Mouse (Mus musculus) intestine, embryonic 16.5 days (tissue): ENCODE data around the gene Folr1. TPM values are rescaled to one million over a fixed set of nuclear protein-coding genes. Genes with fewer than 3 reads are reported as not detected.

ENCODE experiments used
- ATAC-seq: fragments of 200-750 bp; cut with Nextera tagmentation; 2 replicates; pipeline ENCODE4 v1.8.0; 2017; ENCODE audit warnings: moderate TSS enrichment, moderate library complexity
- H3K27ac ChIP-seq: fragments of 300-500 bp; sonication (generic); 2 replicates; pipeline ENCODE4 v1.5.1; 2014; ENCODE audit warnings: mild to moderate bottlenecking, low read length
- H3K27me3 ChIP-seq: fragments of 300-500 bp; sonication (generic); replicated peaks from 2 replicates; pipeline ENCODE4 v1.6.1; 2014; ENCODE audit warnings: low read length, control low read depth, mixed read lengths; ENCODE audit not compliant: control insufficient read depth, insufficient read depth
- H3K36me3 ChIP-seq: fragments of 300-500 bp; sonication (generic); 2 replicates; pipeline ENCODE4 v1.6.1; 2014; ENCODE audit warnings: low read length, control low read depth; ENCODE audit not compliant: control insufficient read depth, insufficient read depth
- H3K4me1 ChIP-seq: fragments of 300-500 bp; sonication (generic); 2 replicates; pipeline ENCODE4 v1.6.1; 2014; ENCODE audit warnings: low read length, control low read depth, mixed read lengths; ENCODE audit not compliant: control insufficient read depth, insufficient read depth
- H3K4me2 ChIP-seq: fragments of 300-500 bp; sonication (generic); 2 replicates; pipeline ENCODE4 v1.6.1; 2014; ENCODE audit warnings: low read depth, low read length, control low read depth
- H3K4me3 ChIP-seq: fragments of 300-500 bp; sonication (generic); 2 replicates; pipeline ENCODE4 v1.5.1; 2014; ENCODE audit warnings: mild to moderate bottlenecking, low read length
- H3K9ac ChIP-seq: fragments of 300-500 bp; sonication (generic); 2 replicates; pipeline ENCODE4 v1.6.1; 2014; ENCODE audit warnings: low read depth, low read length
- H3K9me3 ChIP-seq: fragments of 300-500 bp; sonication (generic); 2 replicates; pipeline ENCODE4 v1.6.1; 2016; ENCODE audit warnings: low read length, control low read depth; ENCODE audit not compliant: control insufficient read depth
- WGBS: fragments of 180-500 bp; shearing (Covaris S2); extraction: QIAGEN DNeasy Blood & Tissue Kit; methylation state at CpG from one replicate; pipeline ENCODE4 v1.1.7; 2014; 5-methylcytosine and 5-hydroxymethylcytosine counted together
- polyA plus RNA-seq: library from polyadenylated mRNA; unstranded; fragments of >200 nt; fragmentation: Nextera tagmentation; extraction: Ambion mirVana; gene quantifications from 2 replicates; pipeline ENCODE4 v1.2.1, GENCODE M21; 2015

Gene Folr1
- polyA plus RNA-seq, 1 experiment from 2014 or later: 201 TPM

DNA sequence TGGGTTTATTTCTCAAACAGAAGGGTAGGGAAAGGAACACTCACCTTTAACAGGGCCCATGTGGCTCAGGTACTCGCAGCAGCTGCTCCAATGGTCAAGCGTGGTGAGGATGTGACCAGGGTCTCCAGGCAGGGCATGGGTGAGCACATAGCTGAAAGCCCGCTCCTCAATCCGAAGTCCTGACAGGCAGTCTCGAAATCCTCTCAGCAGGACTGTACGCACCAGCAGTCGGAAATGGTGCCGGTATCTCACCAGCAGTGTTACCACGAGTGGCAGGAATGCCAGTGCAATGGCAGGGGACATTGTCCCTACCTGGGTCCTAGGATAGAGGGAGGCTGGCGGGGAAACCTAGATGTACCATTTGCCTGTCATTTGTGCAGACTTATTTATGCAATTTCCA, 31.4 kb upstream of the Folr1 start:
- no peaks in the 10 kb centered on the region for H3K9me3 ChIP-seq
- H3K4me3 ChIP-seq: no peak overlapping the region
- no peaks in the 10 kb centered on the region for H3K27me3 ChIP-seq
- H3K9ac ChIP-seq: no peak overlapping the region
- WGBS: 93% methylated on average over 10 of the region's 10 CpGs
- ATAC-seq: no peak
- H3K4me1 ChIP-seq: peaks cover 9% of the 10 kb centered on the region
- no peak overlapping the region for H3K27ac ChIP-seq
- H3K4me2 ChIP-seq: no peak overlapping the region
- no peaks in the 10 kb centered on the region for H3K36me3 ChIP-seq

DNA sequence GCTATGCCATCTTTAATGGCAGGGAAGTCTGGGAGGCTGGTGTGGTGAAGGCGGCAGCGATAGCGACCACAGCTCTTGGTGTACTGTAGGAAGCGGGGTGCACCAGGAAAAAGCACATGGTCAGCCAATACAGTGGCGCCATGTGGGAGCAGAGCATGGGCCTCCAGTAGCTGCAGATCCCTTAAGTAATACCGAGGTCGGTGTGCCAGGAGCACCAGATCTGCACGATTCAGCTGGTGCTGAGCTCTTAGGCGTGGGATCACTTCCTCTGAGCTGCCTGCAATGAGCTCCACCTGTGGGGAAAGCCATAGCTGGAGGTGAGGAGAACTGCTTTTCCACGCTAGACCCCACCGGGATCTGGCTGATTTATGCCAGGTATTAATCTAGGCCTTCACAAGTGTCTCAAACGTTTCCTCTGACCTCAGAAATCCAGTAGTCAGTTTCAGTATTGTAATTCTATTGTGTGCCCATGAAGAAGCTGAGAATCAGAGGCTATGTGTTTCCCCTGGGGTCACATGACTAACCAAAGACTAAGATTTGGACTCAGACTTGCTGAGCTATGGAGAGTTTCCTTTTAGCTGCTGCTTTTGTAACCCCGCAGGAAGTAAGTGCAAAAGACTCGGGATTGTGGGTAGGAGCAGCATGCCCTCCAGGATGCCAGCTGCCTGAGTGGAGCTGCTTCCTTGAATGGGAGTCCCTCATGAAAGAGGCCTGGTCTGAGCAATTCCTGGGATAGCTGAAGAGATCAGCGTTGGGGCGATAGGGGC, 29.9 kb upstream of the Folr1 start:
- Histone ChIP-seq H3K36me3 (no peaks in the 10 kb centered on the region), H3K4me2 (no peak overlapping the region), H3K27ac (no peak overlapping the region), H3K9ac (peak overlapping the region; percentile 14; the same call in 1 of the 2 replicates), H3K9me3 (no peaks in the 10 kb centered on the region), H3K27me3 (no peaks in the 10 kb centered on the region), H3K4me3 (no peak overlapping the region), H3K4me1 (peaks cover 4% of the 10 kb centered on the region)
- 93% methylated on average over 16 of the region's 16 CpGs for WGBS
- no peak for ATAC-seq

DNA sequence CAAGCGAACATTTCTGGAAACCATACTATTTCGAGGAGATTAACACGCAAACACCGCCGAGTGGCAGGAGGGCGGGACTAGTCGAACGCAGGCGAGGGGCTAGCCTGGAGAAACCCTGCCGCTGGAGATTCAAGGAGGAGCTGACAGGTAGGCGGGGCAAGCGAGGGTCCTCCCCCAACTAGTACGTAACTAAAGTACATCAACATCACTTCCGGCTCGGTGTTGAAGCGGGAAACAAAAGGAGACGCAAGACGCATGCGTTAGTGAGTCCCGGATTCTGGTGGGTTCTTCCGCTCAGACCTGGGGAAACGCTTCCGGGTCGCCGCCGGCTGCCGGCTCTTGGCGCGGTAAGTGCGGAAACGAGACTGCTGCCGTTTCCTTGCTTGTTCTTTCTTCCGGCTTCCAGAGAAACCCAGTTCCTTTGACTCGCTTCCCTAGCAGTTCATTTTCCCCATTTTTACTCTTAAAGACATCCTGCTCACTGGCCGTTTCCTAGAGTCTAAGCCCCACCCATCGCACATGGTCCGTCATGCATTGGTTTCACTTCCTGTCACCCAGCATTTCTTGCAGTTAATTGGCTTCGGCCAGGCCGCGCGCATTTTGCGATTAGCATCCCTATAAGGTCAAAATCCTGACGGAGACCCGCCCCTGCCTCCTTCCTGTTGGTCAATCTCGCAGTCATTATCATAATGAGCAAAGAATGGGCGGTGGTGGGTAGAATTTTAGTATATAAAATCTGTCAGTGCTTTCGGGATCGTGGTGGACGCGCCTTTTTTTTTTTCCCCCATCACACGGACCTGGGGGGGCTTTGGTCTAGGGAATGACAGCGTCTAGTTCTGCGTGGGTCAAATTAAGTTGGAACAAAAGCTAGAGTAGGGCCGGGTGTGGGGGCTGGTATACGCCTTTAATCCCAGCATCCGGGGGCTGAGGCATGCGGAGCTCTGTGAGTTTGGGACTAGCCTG, 25.8 kb upstream of the Folr1 start:
- ATAC-seq: peak; percentile 99
- H3K36me3 ChIP-seq: no peaks in the 10 kb centered on the region
- H3K27me3 ChIP-seq: no peaks in the 10 kb centered on the region
- WGBS: under 1% methylated on average over 57 of the region's 57 CpGs
- H3K9me3 ChIP-seq: no peaks in the 10 kb centered on the region
- peak overlapping the region; percentile 87 for H3K27ac ChIP-seq
- H3K4me1 ChIP-seq: no peaks in the 10 kb centered on the region; the same call in 1 of the 2 replicates
- H3K4me3 ChIP-seq: peak overlapping the region; percentile 67
- H3K4me2 ChIP-seq: peak overlapping the region; percentile 61
- H3K9ac ChIP-seq: peak overlapping the region; percentile 69

DNA sequence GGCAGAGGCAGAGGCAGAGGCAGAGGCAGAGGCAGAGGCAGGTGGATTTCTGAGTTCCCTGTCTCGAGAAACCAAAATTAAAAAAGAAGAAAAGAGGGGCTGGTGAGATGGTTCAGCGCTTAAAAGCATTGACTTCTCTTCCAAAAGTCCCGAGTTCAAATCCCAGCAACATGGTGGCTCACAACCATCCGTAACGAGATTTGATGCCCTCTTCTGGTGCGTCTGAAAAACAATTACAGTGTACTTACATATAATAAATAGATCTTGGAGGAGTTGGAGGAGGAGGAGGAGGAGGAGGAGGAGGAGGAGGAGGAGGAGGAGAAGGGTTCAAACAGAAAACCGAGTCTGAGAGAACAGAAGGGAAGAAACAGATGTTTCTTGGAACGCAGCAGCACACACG, 25.1 kb upstream of the Folr1 start:
- Histone ChIP-seq H3K9ac (peak overlapping the region; percentile 60), H3K27ac (peak overlapping the region; percentile 56)
- ATAC-seq: peak; percentile 4

GRCm38 (mm10) chr7:101888460-101888859, 17.9 kb upstream of the Folr1 start:
- ATAC-seq: no peak

More for the DNA sequence above, 25.1 kb upstream of the Folr1 start:
- no peaks in the 10 kb centered on the region for H3K27me3 ChIP-seq
- H3K4me1 ChIP-seq: no peaks in the 10 kb centered on the region; the same call in 1 of the 2 replicates
- H3K4me3 ChIP-seq: peak overlapping the region; percentile 67
- no peaks in the 10 kb centered on the region for H3K36me3 ChIP-seq
- peak overlapping the region; percentile 39 for H3K4me2 ChIP-seq
- H3K9me3 ChIP-seq: no peaks in the 10 kb centered on the region
- WGBS: 30% methylated on average over 9 of the region's 9 CpGs

GRCm38 (mm10) chr7:101886274-101886673, 15.7 kb upstream of the Folr1 start:
- Histone ChIP-seq H3K9ac (no peak overlapping the region), H3K27me3 (no peaks in the 10 kb centered on the region), H3K36me3 (no peaks in the 10 kb centered on the region), H3K4me3 (no peak overlapping the region), H3K27ac (no peak overlapping the region), H3K4me1 (no peaks in the 10 kb centered on the region), H3K9me3 (no peaks in the 10 kb centered on the region), H3K4me2 (no peak overlapping the region)
- 88% methylated on average over 6 of the region's 6 CpGs for WGBS
- ATAC-seq: no peak

More at GRCm38 (mm10) chr7:101888460-101888859, 17.9 kb upstream of the Folr1 start:
- Histone ChIP-seq H3K9ac (no peak overlapping the region), H3K9me3 (no peaks in the 10 kb centered on the region), H3K27ac (no peak overlapping the region), H3K4me3 (no peak overlapping the region), H3K4me2 (no peak overlapping the region), H3K27me3 (no peaks in the 10 kb centered on the region), H3K4me1 (no peaks in the 10 kb centered on the region), H3K36me3 (no peaks in the 10 kb centered on the region)
- WGBS: 84% methylated on average over 4 of the region's 4 CpGs

GRCm38 (mm10) chr7:101884160-101884559, 13.6 kb upstream of the Folr1 start:
- H3K4me1 ChIP-seq: no peaks in the 10 kb centered on the region
- no peak overlapping the region for H3K4me2 ChIP-seq
- H3K27me3 ChIP-seq: no peaks in the 10 kb centered on the region
- H3K27ac ChIP-seq: no peak overlapping the region
- 97% methylated on average over 4 of the region's 4 CpGs for WGBS
- no peaks in the 10 kb centered on the region for H3K9me3 ChIP-seq
- no peak for ATAC-seq
- no peak overlapping the region for H3K4me3 ChIP-seq
- H3K9ac ChIP-seq: no peak overlapping the region
- H3K36me3 ChIP-seq: no peaks in the 10 kb centered on the region

DNA sequence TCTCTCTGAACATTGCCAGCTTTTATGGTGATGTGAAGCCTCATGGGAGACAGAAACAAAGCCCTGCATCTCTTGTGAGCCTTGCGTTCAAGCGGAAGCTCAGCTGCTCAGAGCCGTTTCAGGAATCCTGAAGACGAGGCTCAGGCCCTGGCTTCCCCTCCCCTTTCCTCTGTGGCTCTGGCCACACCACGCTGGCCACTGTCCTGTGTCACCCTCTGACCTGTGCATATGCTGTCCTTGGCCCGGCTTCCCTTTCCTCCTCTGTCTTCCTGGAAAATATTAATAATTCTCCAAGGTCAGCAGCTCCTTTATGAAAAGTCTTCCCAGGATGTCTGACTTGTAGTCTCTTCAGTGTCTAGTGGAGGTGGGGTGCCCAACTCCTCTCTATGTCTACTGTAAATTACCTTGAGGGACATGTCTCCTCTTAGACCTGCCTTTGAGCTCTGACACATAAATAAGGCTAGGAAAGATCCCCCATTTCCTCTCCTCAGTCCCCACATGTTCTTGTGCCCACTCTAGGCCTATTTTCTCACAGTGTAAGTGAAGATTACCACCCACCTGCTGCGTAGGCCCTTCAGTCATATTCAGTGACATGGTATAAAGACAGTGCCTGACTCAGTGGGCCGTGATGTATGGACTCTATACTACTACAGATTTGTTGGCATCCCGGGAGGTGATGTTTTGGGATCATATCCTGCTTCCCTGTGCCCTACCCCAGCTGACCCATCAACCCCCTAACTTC, 12.0 kb upstream of the Folr1 start:
- ATAC-seq: no peak
- Histone ChIP-seq H3K27ac (no peak overlapping the region), H3K27me3 (no peaks in the 10 kb centered on the region), H3K4me3 (no peak overlapping the region), H3K9ac (no peak overlapping the region), H3K36me3 (no peaks in the 10 kb centered on the region), H3K4me2 (no peak overlapping the region), H3K4me1 (no peaks in the 10 kb centered on the region), H3K9me3 (no peaks in the 10 kb centered on the region)
- 65% methylated on average over 9 of the region's 9 CpGs for WGBS

DNA sequence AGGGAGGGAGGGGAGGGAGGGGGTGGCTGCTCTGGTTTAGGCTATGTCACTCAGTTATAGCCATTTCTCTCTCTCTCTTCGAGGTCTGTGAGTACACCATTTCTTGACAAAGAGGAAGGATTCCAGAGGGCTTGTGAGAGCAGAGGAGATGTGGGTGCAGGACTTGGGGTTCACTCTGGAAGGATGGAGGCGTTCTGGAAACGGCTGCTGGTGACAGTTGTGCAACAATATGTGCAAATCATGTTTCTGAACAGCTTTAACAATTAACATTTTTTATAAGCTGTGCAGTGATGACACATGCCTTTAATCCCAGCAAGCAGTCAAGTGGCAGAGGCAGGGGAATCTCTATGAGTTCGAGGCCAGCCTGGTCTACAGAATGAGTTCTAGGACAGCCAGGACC, 10.3 kb upstream of the Folr1 start:
- Histone ChIP-seq H3K27ac (no peak overlapping the region), H3K9me3 (no peaks in the 10 kb centered on the region)
- WGBS: 73% methylated on average over 4 of the region's 4 CpGs

More for the DNA sequence above, 10.3 kb upstream of the Folr1 start:
- no peak for ATAC-seq
- H3K4me2 ChIP-seq: no peak overlapping the region
- no peak overlapping the region for H3K4me3 ChIP-seq
- no peaks in the 10 kb centered on the region for H3K36me3 ChIP-seq
- H3K27me3 ChIP-seq: no peaks in the 10 kb centered on the region
- no peak overlapping the region for H3K9ac ChIP-seq
- no peaks in the 10 kb centered on the region for H3K4me1 ChIP-seq
